Mouse (Mus musculus): ENCODE data around the gene Gm7945.
"Not testable (repeated sequence)": the region's sequence is repeated elsewhere in the genome, so short reads cannot be mapped to it uniquely, and the experiment has no call there.

Gene Gm7945

GRCm38 (mm10) chr14:41386279-41386678 is at the start of gene Gm7945:
Gene Gm7945, minus strand, starts transcription at chr14:41386379.
- DNase-seq (ENCODE audit: low read depth, low spot score), result not testable (repeated sequence)

- DNase-seq (ENCODE audit: low read depth, low spot score), result not testable (repeated sequence)
Measured at GRCm38 (mm10) chr14:41425393-41426075, 39.4 kb upstream of the Gm7945 start.

- DNase-seq (ENCODE audit: low read depth, low spot score), result not testable (repeated sequence)
Measured at GRCm38 (mm10) chr14:41424694-41425093, 38.5 kb upstream of the Gm7945 start.

- not testable (repeated sequence) for DNase-seq (ENCODE audit: low read depth, low spot score)
Measured at GRCm38 (mm10) chr14:41408181-41408580, 22.0 kb upstream of the Gm7945 start, which contains the start of gene Gm6482. Gene Gm6482, minus strand, starts transcription at chr14:41408281.

GRCm38 (mm10) chr14:41348309-41348708 is 37.9 kb downstream of the Gm7945 start, which contains the start of gene Gm5798:
Gene Gm5798, plus strand, starts transcription at chr14:41348609.
- not testable (repeated sequence) for DNase-seq (ENCODE audit: low read depth, low spot score)

All from skeletal muscle tissue, adult 2 months (tissue).